Mouse (Mus musculus): ENCODE measurements at regions not wholly inside any gene's neighbourhood (a gene's known extent, or its start where the extent isn't known, plus 50 kb on each side); places are given as distances from the start of the nearest gene placed in this dataset.
A peak's percentile ranks its signal among the peaks of the same experiment; 100 is the strongest.

DNA sequence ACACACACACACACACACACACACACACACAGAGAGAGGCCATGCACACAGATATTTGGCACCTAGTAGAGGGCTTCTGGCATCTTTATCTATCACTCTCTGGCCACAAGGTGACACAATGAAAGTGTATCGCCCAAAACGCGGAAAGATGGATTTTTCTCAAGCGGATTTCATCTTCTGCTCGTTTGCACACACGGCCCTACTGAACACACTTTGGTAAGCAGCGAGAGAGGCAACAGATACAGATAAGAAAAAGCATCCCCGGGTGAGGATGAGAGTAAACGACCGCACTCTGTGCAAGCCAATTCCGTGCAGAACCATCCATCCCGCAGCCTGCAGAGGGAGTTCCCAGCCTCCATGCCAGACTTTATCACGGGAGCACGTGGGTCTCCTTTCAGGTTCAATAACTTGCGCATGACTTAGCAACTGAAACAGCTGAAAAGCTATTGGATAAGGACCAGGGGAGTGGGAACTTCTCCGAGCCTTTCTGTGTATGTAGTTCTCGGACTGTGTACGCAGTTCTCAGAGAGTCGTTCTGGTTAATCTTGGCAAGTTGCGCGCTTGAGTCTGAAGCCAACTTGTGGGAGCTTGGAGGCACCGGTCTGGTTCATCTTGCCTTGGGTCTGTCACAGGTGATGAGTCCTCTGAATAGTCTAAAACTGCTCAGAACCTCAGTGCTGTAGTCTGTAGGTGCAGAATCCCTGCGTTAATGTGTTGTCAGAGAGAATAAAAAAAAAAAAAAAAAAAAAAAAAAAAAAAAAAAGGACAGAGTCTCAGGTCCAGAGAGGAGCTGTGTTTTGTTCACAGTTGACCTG lies 97.2 kb upstream of the Tmem178 start:
- Histone ChIP-seq H3K27me3 (ENCODE audit: control insufficient read depth, insufficient read depth, insufficient read length) (peaks cover 17% of the 10 kb centered on the region), H3K4me3 (ENCODE audit: insufficient read depth, poor library complexity, severe bottlenecking) (no peak overlapping the region), H3K79me3 (ENCODE audit: low read depth) (no peaks in the 10 kb centered on the region), H3ac (ENCODE audit: control insufficient read depth, insufficient read length, low read depth) (no peak overlapping the region), H3K36me3 (ENCODE audit: control insufficient read depth, insufficient read depth) (no peaks in the 10 kb centered on the region), H3K79me2 (ENCODE audit: control insufficient read depth, insufficient read depth) (no peaks in the 10 kb centered on the region)
- no peak for TF ChIP-seq CEBPB (IDR thresholded peaks at IDR 0.05; ENCODE audit: low read depth)
- no peak for TF ChIP-seq MAX (IDR thresholded peaks at IDR 0.05)
- TF ChIP-seq USF1 (IDR thresholded peaks at IDR 0.05; ENCODE audit: low read depth): no peak
- no peak for TF ChIP-seq FOSL1 (IDR thresholded peaks at IDR 0.05; ENCODE audit: insufficient read depth, low read length, poor library complexity, severe bottlenecking)
- TF ChIP-seq MYOD1 (IDR thresholded peaks at IDR 0.05; ENCODE audit: control insufficient read depth, insufficient read length, low read depth): no peak
- TF ChIP-seq MYOG (IDR thresholded peaks at IDR 0.05; ENCODE audit: control insufficient read depth, extremely low read depth, insufficient read length): no peak
- TF ChIP-seq CTCF (IDR thresholded peaks at IDR 0.05; ENCODE audit: control insufficient read depth, insufficient read depth, insufficient read length): no peak

DNA sequence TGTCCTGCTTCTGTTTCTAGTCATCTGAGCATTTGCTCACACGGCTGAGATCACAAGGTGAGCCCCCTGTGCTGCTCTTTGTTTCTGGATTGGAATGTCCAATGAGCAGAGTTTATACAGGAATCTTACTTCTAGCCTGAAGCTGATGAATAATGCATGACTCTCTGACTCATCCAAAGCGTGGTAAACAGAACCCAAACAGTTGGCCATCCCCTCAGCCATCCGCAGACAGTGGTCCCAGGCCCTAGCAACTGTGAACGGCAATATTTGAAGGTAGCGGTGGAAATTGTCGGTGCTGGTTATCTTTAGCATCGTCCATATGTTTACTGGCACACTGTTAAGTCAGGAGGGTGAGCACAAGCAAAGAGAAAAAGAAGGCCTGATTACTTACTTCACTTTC lies 99.1 kb upstream of the Tmem178 start:
- no peak for TF ChIP-seq CEBPB (IDR thresholded peaks at IDR 0.05; ENCODE audit: low read depth)
- no peak for TF ChIP-seq MAX (IDR thresholded peaks at IDR 0.05)
- TF ChIP-seq USF1 (IDR thresholded peaks at IDR 0.05; ENCODE audit: low read depth): no peak
- TF ChIP-seq CTCF (IDR thresholded peaks at IDR 0.05; ENCODE audit: control insufficient read depth, insufficient read depth, insufficient read length): no peak
- TF ChIP-seq FOSL1 (IDR thresholded peaks at IDR 0.05; ENCODE audit: insufficient read depth, low read length, poor library complexity, severe bottlenecking): no peak
- no peak for TF ChIP-seq MYOG (IDR thresholded peaks at IDR 0.05; ENCODE audit: control insufficient read depth, extremely low read depth, insufficient read length)
- no peak for TF ChIP-seq MYOD1 (IDR thresholded peaks at IDR 0.05; ENCODE audit: control insufficient read depth, insufficient read length, low read depth)
- no peaks in the 10 kb centered on the region for H3K79me2 ChIP-seq (ENCODE audit: control insufficient read depth, insufficient read depth)
- peaks cover 17% of the 10 kb centered on the region for H3K27me3 ChIP-seq (ENCODE audit: control insufficient read depth, insufficient read depth, insufficient read length)
- no peaks in the 10 kb centered on the region for H3K79me3 ChIP-seq (ENCODE audit: low read depth)
- H3K4me3 ChIP-seq (ENCODE audit: insufficient read depth, poor library complexity, severe bottlenecking): no peak overlapping the region
- no peaks in the 10 kb centered on the region for H3K36me3 ChIP-seq (ENCODE audit: control insufficient read depth, insufficient read depth)
- H3ac ChIP-seq (ENCODE audit: control insufficient read depth, insufficient read length, low read depth): no peak overlapping the region

DNA sequence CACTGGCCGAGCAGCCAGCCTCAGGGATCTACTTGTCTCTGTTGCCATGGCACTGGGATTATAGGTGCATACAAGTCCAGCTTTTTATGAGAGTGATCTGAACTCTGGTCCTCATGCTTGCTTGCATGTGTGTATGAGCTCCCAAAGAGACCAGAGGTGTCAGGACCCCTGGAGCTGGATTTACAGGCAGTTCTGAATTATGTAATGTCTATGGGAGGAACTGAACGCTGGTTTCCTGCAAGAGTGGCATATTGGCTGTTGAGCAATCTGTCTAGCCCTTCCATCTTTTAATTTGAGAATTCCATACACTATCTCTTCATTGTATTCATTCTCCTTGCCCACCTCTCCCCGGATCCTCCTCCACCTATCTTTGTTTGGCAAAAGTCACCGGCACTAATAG lies 102.5 kb upstream of the Tmem178 start:
- H3K79me2 ChIP-seq (ENCODE audit: control insufficient read depth, insufficient read depth): no peaks in the 10 kb centered on the region
- no peaks in the 10 kb centered on the region for H3K79me3 ChIP-seq (ENCODE audit: low read depth)
- H3K27me3 ChIP-seq (ENCODE audit: control insufficient read depth, insufficient read depth, insufficient read length): peaks cover 14% of the 10 kb centered on the region
- no peaks in the 10 kb centered on the region for H3K36me3 ChIP-seq (ENCODE audit: control insufficient read depth, insufficient read depth)
- TF ChIP-seq MAX (IDR thresholded peaks at IDR 0.05): no peak
- no peak for TF ChIP-seq FOSL1 (IDR thresholded peaks at IDR 0.05; ENCODE audit: insufficient read depth, low read length, poor library complexity, severe bottlenecking)
- no peak for TF ChIP-seq USF1 (IDR thresholded peaks at IDR 0.05; ENCODE audit: low read depth)
- no peak for TF ChIP-seq CEBPB (IDR thresholded peaks at IDR 0.05; ENCODE audit: low read depth)
- TF ChIP-seq CTCF (IDR thresholded peaks at IDR 0.05; ENCODE audit: control insufficient read depth, insufficient read depth, insufficient read length): no peak
- TF ChIP-seq MYOD1 (IDR thresholded peaks at IDR 0.05; ENCODE audit: control insufficient read depth, insufficient read length, low read depth): no peak
- no peak for TF ChIP-seq MYOG (IDR thresholded peaks at IDR 0.05; ENCODE audit: control insufficient read depth, extremely low read depth, insufficient read length)
- no peak overlapping the region for H3ac ChIP-seq (ENCODE audit: control insufficient read depth, insufficient read length, low read depth)
- H3K4me3 ChIP-seq (ENCODE audit: insufficient read depth, poor library complexity, severe bottlenecking): no peak overlapping the region

DNA sequence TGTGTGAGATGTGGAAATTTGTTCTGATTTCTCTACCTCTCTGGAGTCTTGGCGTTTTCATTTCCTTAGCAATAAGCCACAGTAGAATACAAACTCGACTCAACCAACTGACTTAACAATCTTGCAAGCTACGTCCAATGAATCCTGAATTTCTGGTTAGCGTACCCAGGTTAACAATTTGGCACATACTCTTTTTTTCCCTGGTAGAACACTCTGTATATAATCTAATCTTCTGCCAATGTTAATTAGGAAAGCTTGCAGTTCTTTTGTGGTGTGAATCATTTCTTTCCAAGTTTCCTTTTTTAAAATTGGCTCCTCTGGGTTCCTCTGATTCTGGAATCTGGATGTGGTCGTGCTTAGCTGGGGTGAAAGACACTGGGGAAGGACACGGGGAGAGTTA lies 103.5 kb upstream of the Tmem178 start:
- Histone ChIP-seq H3ac (ENCODE audit: control insufficient read depth, insufficient read length, low read depth) (no peak overlapping the region), H3K36me3 (ENCODE audit: control insufficient read depth, insufficient read depth) (no peaks in the 10 kb centered on the region), H3K27me3 (ENCODE audit: control insufficient read depth, insufficient read depth, insufficient read length) (peaks cover 14% of the 10 kb centered on the region), H3K79me2 (ENCODE audit: control insufficient read depth, insufficient read depth) (no peaks in the 10 kb centered on the region), H3K4me3 (ENCODE audit: insufficient read depth, poor library complexity, severe bottlenecking) (no peak overlapping the region), H3K79me3 (ENCODE audit: low read depth) (no peaks in the 10 kb centered on the region)
- TF ChIP-seq CEBPB (IDR thresholded peaks at IDR 0.05; ENCODE audit: low read depth) (no peak), MAX (IDR thresholded peaks at IDR 0.05) (no peak), FOSL1 (IDR thresholded peaks at IDR 0.05; ENCODE audit: insufficient read depth, low read length, poor library complexity, severe bottlenecking) (no peak), USF1 (IDR thresholded peaks at IDR 0.05; ENCODE audit: low read depth) (no peak), MYOG (IDR thresholded peaks at IDR 0.05; ENCODE audit: control insufficient read depth, extremely low read depth, insufficient read length) (no peak), CTCF (IDR thresholded peaks at IDR 0.05; ENCODE audit: control insufficient read depth, insufficient read depth, insufficient read length) (no peak), MYOD1 (IDR thresholded peaks at IDR 0.05; ENCODE audit: control insufficient read depth, insufficient read length, low read depth) (no peak)

DNA sequence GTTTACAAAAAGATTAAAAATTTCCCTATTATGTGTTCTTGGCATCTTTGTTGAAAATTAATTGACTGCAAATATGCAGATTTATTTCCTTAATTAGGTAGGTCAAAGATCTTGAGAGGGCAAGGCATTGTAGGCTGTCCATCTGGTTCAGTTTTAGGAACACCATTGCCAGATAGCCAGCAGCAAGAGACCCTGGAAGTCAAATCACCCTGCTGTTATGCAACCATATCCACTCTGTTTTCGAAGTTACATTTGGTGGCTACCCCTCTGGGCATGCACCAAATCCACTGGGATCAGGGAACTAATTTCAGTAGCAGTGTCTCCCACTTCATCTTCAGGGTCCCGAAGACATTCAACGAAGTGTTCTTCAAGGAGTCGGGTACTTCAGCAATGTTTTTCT lies 104.0 kb upstream of the Tmem178 start:
- H3K79me3 ChIP-seq (ENCODE audit: low read depth): no peaks in the 10 kb centered on the region
- no peaks in the 10 kb centered on the region for H3K79me2 ChIP-seq (ENCODE audit: control insufficient read depth, insufficient read depth)
- no peak overlapping the region for H3K4me3 ChIP-seq (ENCODE audit: insufficient read depth, poor library complexity, severe bottlenecking)
- no peaks in the 10 kb centered on the region for H3K36me3 ChIP-seq (ENCODE audit: control insufficient read depth, insufficient read depth)
- TF ChIP-seq MAX (IDR thresholded peaks at IDR 0.05): no peak
- H3ac ChIP-seq (ENCODE audit: control insufficient read depth, insufficient read length, low read depth): no peak overlapping the region
- peaks cover 13% of the 10 kb centered on the region for H3K27me3 ChIP-seq (ENCODE audit: control insufficient read depth, insufficient read depth, insufficient read length)

DNA sequence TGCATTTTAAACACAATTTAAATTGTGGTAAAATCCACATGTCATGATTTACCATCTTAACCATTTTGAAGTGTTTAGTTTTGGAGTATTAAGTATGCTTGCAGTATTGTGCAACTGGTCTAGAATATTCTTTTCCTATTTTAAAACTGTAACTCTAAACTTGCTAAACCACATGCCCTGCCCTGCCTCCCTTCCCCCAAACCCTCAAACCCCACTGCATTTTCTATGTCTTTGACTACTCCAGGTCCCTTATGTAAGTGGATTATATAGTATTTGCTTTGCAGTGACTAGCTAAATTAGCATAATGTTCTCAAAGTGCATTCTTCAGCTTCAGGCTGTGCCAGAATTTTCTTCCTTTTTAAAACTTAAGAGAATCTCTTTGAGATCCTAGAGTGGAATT lies 106.4 kb upstream of the Map4k3 start:
- H3K79me2 ChIP-seq (ENCODE audit: control insufficient read depth, insufficient read depth): no peaks in the 10 kb centered on the region
- peaks cover 3% of the 10 kb centered on the region for H3K27me3 ChIP-seq (ENCODE audit: control insufficient read depth, insufficient read depth, insufficient read length)
- H3K4me3 ChIP-seq (ENCODE audit: insufficient read depth, poor library complexity, severe bottlenecking): no peak overlapping the region
- TF ChIP-seq CTCF (IDR thresholded peaks at IDR 0.05; ENCODE audit: control insufficient read depth, insufficient read depth, insufficient read length) (no peak), MYOD1 (IDR thresholded peaks at IDR 0.05; ENCODE audit: control insufficient read depth, insufficient read length, low read depth) (no peak), MAX (IDR thresholded peaks at IDR 0.05) (no peak), MYOG (IDR thresholded peaks at IDR 0.05; ENCODE audit: control insufficient read depth, extremely low read depth, insufficient read length) (no peak), FOSL1 (IDR thresholded peaks at IDR 0.05; ENCODE audit: insufficient read depth, low read length, poor library complexity, severe bottlenecking) (no peak), USF1 (IDR thresholded peaks at IDR 0.05; ENCODE audit: low read depth) (no peak), CEBPB (IDR thresholded peaks at IDR 0.05; ENCODE audit: low read depth) (peak; percentile 67)
- H3K79me3 ChIP-seq (ENCODE audit: low read depth): no peaks in the 10 kb centered on the region
- H3ac ChIP-seq (ENCODE audit: control insufficient read depth, insufficient read length, low read depth): no peak overlapping the region
- no peaks in the 10 kb centered on the region for H3K36me3 ChIP-seq (ENCODE audit: control insufficient read depth, insufficient read depth)

All from C2C12 (cell line).